Mouse (Mus musculus): ENCODE results near the gene Sesn2. TPM values are rescaled to one million over a fixed set of nuclear protein-coding genes. Genes with fewer than 3 reads are reported as not detected.
A peak's percentile ranks its signal among the peaks of the same experiment; 100 is the strongest.

Sesn2 gene
- polyA plus RNA-seq, 1 experiment from 2014 or later = 10.1 TPM

DNA sequence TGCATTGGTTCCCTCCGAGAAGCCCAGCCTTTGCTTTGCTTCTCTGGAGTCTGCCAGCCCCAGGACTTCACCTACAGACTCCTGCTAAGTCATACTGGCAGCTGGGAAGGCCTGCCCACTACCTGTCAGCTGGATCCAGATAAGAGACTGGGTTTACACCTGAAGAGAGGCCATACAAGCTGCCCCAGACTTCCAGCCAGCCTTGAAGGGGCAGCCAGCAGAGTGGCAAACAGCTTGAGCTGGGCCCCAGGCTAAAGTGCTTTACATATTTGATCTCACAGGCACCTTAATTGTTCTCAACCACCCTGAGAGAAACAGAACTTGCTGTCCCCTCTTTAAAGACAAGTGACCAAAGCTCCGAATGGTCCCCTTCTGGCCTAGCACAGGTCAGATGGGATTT is 3.1 kb downstream of the Sesn2 start:
- Histone ChIP-seq H3K36me3 (no peaks in the 10 kb centered on the region), H3K9me3 (no peaks in the 10 kb centered on the region), H3K4me1 (peaks cover 36% of the 10 kb centered on the region), H3K27ac (peak overlapping the region; percentile 42; the same call in 1 of the 2 replicates), H3K27me3 (ENCODE audit: insufficient read depth, poor library complexity, severe bottlenecking) (no peaks in the 10 kb centered on the region), H3K4me3 (no peak overlapping the region; the same call in 1 of the 2 replicates)
- WGBS = 34% methylated on average over 2 of the region's 2 CpGs
- DNase-seq (ENCODE audit: low spot score) = no peak

DNA sequence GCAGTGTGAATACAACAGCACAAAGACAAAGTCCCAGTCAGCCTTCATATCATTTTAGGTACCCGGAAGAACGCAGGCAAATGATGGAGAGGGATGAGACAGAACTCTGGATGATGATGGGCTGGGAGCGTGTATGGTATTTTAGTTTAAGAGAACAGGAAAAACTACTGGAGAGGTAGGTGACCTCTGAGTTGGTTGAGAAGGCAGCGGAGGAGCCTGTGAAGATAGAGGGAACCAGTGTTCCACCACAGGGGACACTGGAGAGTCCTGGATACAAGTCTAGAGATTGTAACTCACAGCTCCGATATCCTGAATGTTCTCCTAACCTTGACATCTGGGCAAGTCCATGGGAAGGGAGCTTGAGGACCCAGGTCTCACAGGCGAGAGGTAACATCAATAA is 4.1 kb downstream of the Sesn2 start:
- H3K9me3 ChIP-seq = no peaks in the 10 kb centered on the region
- peaks cover 36% of the 10 kb centered on the region for H3K4me1 ChIP-seq
- 76% methylated on average over 6 of the region's 6 CpGs for WGBS
- no peaks in the 10 kb centered on the region for H3K27me3 ChIP-seq (ENCODE audit: insufficient read depth, poor library complexity, severe bottlenecking)
- H3K36me3 ChIP-seq = 0 out of 2 replicates have a peak, but pooled peaks cover under 1% of the 10 kb centered on the region
- no peak overlapping the region for H3K27ac ChIP-seq
- DNase-seq (ENCODE audit: low spot score) = no peak
- H3K4me3 ChIP-seq = no peak overlapping the region

DNA sequence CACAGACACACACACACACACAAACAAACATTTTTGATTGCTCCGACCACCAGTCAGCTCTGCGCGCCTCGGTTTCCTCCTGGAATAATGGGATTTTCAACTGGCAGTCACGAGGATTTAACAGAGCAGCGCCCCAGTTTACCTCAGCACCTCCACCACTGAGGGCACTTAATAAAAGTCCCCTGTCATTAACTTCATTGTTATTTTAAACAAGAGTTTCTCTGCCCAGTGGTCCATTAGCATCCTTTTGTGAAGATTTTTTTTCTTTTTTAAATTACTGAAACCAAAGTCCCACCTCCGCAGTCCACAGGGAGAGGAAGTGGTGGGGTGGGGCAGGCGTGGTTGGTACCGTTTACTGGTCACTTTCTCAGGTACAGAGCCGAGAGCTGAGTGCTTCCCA is 4.5 kb downstream of the Sesn2 start:
- H3K9me3 ChIP-seq = no peaks in the 10 kb centered on the region
- H3K4me3 ChIP-seq = no peak overlapping the region
- H3K4me1 ChIP-seq = peaks cover 36% of the 10 kb centered on the region
- DNase-seq (ENCODE audit: low spot score) = no peak
- H3K36me3 ChIP-seq = 0 out of 2 replicates have a peak, but pooled peaks cover 4% of the 10 kb centered on the region
- no peak overlapping the region for H3K27ac ChIP-seq
- 57% methylated on average over 10 of the region's 10 CpGs for WGBS
- no peaks in the 10 kb centered on the region for H3K27me3 ChIP-seq (ENCODE audit: insufficient read depth, poor library complexity, severe bottlenecking)

DNA sequence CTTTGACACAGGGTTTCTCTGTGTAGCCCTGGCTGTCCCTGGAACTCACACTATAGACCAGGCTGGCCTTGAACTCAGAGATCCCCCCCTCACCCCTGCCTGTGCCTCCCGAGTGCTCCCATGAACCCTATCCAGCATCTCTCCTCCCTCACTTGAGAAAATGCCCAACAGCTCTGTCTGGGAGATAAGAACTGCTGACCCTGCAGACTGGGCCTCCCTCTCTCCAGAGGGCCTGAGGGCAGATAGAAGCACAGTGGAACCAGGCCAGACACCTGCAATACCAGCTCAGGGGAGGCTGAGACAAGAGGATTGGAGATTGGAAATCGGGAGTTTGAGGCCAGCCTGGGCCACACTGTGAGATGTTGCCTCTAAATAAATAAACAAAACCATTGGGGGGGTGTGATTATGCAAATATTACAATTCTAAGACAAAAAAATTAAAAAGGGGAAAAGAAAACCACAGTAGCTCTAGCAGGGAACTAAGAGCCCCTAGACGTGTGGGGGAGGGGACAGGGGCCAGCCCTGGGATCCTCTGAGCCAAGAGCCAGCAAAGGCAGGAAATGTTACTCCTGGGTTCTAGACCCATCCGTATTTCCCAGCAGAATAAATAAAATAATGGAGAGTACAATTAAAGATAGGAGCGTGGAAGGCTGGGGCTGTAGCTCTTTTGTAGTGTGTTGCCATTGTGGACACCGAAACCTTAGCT is 5.1 kb downstream of the Sesn2 start:
- H3K27ac ChIP-seq = no peak overlapping the region
- WGBS = 46% methylated on average over 6 of the region's 6 CpGs
- H3K36me3 ChIP-seq = 0 out of 2 replicates have a peak, but pooled peaks cover 4% of the 10 kb centered on the region
- no peaks in the 10 kb centered on the region for H3K9me3 ChIP-seq
- H3K4me3 ChIP-seq = no peak overlapping the region
- DNase-seq (ENCODE audit: low spot score) = no peak
- peaks cover 33% of the 10 kb centered on the region for H3K4me1 ChIP-seq
- H3K27me3 ChIP-seq (ENCODE audit: insufficient read depth, poor library complexity, severe bottlenecking) = no peaks in the 10 kb centered on the region

DNA sequence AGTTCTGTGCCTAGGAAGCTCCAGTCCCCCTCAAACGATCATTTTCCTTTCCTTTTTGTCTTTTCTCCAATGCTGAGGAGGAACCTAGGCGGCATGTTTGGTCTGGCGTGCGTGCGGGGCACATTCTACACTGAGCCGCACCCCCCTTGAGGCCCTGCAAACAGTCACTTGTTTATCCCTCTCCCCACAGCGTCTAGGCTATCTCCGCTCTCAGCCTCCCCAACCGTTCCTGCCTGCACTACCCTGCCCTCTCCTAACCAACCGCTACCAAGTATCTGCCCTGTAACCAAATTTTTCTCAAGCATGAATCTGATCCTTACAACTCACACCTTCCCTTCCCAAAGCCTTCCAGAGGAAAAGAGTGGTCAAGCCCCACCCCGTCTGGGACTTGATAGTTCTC is 7.0 kb downstream of the Sesn2 start:
- H3K36me3 ChIP-seq = peaks cover 16% of the 10 kb centered on the region
- no peak for DNase-seq (ENCODE audit: low spot score)
- no peak overlapping the region for H3K4me3 ChIP-seq
- H3K4me1 ChIP-seq = peaks cover 24% of the 10 kb centered on the region
- H3K27me3 ChIP-seq (ENCODE audit: insufficient read depth, poor library complexity, severe bottlenecking) = no peaks in the 10 kb centered on the region
- no peaks in the 10 kb centered on the region for H3K9me3 ChIP-seq
- 79% methylated on average over 11 of the region's 11 CpGs for WGBS
- H3K27ac ChIP-seq = 0 out of 2 replicates have a peak overlapping the region, but pooled peaks have one; percentile 10

DNA sequence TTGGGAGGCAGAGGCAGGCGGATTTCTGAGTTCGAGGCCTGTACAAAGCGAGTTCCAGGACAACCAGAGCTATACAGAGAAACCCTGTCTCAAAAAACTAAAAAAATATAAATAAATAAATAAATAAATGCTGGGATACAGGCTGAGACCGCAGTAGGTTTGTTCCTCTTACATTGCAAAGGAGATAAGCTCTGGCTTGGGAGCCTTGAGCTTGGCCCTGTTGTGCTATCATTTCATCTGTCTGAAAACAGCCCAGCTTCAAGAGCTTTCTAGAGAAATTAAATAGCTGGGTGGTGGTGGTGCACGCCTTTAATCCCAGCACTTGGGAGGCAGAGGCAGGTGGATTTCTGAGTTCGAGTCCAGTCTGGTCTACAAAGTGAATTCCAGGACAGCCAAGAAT is 8.7 kb downstream of the Sesn2 start:
- Histone ChIP-seq H3K27me3 (ENCODE audit: insufficient read depth, poor library complexity, severe bottlenecking) (no peaks in the 10 kb centered on the region), H3K27ac (no peak overlapping the region), H3K9me3 (no peaks in the 10 kb centered on the region), H3K4me3 (no peak overlapping the region), H3K4me1 (peaks cover 14% of the 10 kb centered on the region), H3K36me3 (peaks cover 31% of the 10 kb centered on the region)
- WGBS = 92% methylated on average over 6 of the region's 6 CpGs
- DNase-seq (ENCODE audit: low spot score) = no peak

DNA sequence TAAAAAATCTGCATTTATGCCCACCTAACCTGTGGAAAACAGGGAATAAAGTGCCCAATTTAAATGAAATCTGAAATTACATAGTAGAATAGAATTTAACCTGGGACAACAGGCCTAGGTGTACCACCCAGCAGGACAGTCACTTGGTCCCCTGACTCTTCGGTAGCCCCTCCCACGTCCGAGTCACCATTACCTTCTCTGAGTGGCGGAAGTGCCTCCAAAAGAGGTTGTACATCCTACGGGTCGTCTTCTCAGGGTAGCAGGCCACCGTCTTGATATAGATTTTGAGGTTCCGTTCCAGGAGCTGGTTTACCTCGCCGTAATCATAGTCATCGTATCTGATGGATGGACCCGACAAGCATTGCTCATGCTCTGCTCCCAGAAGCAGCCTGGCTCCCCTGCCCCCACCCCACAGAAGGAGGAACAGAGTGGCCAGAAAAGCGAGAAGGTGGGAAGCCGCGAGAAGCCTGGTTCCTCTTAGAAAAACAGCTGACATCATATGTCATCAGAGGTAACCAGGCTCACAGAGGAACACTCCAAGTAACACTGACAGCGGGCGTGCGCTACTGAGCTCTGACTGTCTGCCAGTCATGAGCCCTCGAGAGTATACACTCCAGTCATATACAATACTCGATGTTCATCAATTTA is 15.9 kb downstream of the Sesn2 start:
- no peak for DNase-seq (ENCODE audit: low spot score)
- Histone ChIP-seq H3K36me3 (peaks cover 67% of the 10 kb centered on the region), H3K27ac (no peak overlapping the region), H3K9me3 (no peaks in the 10 kb centered on the region), H3K4me3 (no peak overlapping the region), H3K27me3 (ENCODE audit: insufficient read depth, poor library complexity, severe bottlenecking) (no peaks in the 10 kb centered on the region), H3K4me1 (peaks cover 11% of the 10 kb centered on the region; the same call in 1 of the 2 replicates)
- 88% methylated on average over 20 of the region's 20 CpGs for WGBS

DNA sequence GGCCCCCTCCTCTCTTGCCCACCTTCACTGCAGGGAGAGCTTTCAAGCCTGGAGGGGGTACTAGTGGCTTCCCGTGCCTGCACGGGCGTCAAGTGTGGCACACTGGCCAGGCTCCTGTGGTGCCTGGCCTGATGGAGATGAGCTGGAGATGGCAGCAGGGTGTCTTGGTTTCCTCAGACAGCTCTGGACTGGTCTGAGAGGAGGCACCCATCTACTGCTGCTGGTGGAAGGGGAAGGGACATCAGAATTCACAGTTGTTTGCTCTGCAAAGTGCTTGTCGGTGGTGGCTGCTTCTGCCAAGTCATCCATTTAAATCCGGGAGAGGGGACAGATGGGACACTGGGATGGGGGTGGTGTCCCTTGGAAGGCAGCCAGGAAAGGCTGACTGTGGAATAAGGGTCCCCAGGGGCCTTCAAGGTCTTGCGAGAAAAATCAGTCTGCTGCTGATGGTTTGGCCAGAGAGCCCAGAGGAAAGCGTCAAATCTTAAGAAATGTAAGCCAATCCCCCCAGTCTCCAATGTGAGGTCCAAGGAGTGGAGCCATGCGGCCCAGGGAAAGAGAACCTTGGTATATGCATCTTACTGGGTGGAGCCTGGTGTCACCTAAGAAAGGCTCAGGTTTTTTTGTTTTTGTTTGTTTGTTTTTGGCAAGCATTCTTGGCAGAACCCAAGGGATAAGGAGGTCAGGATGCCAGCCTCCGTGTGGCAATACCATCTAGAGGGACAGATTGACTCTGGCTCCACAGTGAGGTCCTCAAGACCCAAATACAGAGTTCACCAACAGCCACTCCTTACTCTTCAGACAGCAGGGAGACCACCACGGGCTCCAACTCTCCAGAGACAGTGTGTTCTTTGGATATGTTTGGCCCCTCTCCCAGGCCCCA is 17.9 kb downstream of the Sesn2 start:
- Histone ChIP-seq H3K36me3 (peaks cover 51% of the 10 kb centered on the region), H3K27me3 (ENCODE audit: insufficient read depth, poor library complexity, severe bottlenecking) (no peaks in the 10 kb centered on the region), H3K4me3 (no peak overlapping the region), H3K27ac (0 out of 2 replicates have a peak overlapping the region, but pooled peaks have one; percentile 18), H3K4me1 (peaks cover 11% of the 10 kb centered on the region; the same call in 1 of the 2 replicates), H3K9me3 (no peaks in the 10 kb centered on the region)
- no peak for DNase-seq (ENCODE audit: low spot score)
- WGBS = 74% methylated on average over 10 of the region's 10 CpGs

DNA sequence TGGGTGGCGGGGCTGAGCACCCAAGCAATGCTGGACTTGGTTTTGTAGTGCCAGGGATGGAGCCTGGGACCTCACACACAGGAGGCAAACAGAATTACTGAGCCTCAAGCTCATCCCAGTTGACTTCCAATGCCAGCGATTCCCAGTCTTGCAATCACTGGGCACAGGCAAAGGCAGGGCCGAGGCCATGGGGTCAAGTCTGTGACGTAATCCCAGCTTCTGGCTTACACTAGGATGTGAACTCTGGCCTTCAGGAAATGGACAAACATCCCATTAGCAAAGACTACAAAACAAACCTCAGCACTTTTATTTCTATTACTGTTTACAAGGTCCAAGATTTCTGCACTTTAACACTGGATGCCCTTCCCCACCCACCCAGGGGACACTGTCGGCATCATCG is 18.6 kb downstream of the Sesn2 start:
- no peak overlapping the region for H3K4me3 ChIP-seq
- WGBS = 79% methylated on average over 6 of the region's 6 CpGs
- H3K4me1 ChIP-seq = peaks cover 11% of the 10 kb centered on the region; the same call in 1 of the 2 replicates
- no peak overlapping the region for H3K27ac ChIP-seq
- H3K9me3 ChIP-seq = no peaks in the 10 kb centered on the region
- DNase-seq (ENCODE audit: low spot score) = no peak
- no peaks in the 10 kb centered on the region for H3K27me3 ChIP-seq (ENCODE audit: insufficient read depth, poor library complexity, severe bottlenecking)
- peaks cover 44% of the 10 kb centered on the region for H3K36me3 ChIP-seq

DNA sequence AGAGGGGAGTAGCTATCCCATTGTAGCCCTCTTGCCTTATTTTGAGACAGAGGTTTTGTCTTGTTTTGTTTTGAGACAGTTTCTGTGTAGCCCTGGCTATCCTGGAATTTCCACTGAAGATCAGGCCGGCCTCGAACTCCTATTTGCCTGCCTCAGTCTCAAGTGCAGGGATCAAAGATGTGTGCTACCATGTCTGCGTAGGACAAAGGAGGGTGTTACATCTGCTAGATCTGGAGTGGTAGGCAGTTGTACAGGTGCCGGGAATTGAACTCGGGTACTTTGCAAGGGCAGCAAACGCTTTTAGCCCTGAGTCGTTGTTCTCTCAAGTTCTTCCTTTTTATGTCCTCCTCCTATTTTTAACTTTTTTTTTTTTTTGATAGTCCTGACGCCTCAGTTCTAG is 19.2 kb downstream of the Sesn2 start:
- Histone ChIP-seq H3K27me3 (ENCODE audit: insufficient read depth, poor library complexity, severe bottlenecking) (no peaks in the 10 kb centered on the region), H3K9me3 (no peaks in the 10 kb centered on the region), H3K36me3 (peaks cover 42% of the 10 kb centered on the region), H3K4me3 (no peak overlapping the region), H3K4me1 (peaks cover 11% of the 10 kb centered on the region; the same call in 1 of the 2 replicates), H3K27ac (no peak overlapping the region)
- 89% methylated on average over 8 of the region's 8 CpGs for WGBS
- no peak for DNase-seq (ENCODE audit: low spot score)

DNA sequence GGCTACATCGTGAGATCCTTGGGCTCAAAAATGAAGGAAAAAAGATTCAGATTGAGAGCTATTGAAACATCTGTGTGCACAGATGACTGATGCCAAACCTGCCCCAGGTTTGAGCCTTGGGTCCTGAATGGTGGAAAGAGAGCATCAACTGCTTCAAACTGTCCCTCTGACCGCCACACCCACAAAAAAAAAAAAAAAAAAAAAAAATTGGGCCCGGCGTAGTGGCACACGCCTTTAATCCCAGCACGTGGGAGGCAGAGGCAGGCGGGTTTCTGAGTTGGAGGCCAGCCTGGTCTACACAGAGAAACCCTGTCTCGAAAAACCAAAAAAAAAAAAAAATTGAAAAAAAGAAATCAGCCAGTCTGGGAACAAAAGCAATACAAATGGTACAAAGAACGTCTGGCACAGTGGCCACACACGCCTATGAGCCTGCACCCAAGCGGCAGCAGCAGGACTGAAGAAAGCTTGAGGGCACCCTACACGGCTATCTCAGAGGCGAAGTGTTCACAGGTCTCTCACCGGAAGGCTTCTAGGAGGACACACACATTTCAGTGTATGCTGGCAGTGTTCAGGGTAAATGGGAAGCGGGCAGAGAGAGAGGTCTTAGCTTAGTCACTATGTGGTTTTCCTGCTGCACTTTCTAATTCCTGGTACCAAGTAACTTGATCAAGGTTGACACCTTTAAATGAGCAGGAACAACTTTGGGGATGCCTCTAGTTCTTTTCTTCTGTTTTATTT is 19.9 kb downstream of the Sesn2 start:
- H3K4me3 ChIP-seq = no peak overlapping the region
- WGBS = 90% methylated on average over 15 of the region's 15 CpGs
- no peaks in the 10 kb centered on the region for H3K9me3 ChIP-seq
- no peaks in the 10 kb centered on the region for H3K27me3 ChIP-seq (ENCODE audit: insufficient read depth, poor library complexity, severe bottlenecking)
- peaks cover 36% of the 10 kb centered on the region for H3K36me3 ChIP-seq
- DNase-seq (ENCODE audit: low spot score) = no peak
- H3K27ac ChIP-seq = no peak overlapping the region
- H3K4me1 ChIP-seq = peaks cover 11% of the 10 kb centered on the region; the same call in 1 of the 2 replicates

DNA sequence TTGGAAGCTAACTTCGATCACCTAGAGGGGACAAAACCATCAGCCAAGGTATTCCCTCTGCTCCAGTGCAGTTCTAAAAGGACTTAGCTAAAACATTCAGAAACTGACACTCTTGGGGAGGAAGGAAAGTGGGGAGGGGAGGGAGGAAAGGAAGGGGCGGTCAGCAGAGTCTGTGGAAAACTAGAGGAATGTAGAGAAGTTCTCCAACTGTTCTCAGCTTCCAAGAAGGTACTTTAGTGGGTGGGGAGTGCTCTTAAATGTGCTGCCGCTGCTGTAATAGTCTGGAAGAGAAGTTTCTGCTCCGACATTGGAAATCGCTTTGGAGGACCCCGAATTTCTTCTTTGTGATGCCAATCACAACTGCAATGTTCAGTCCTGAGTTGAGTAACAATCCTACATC is 21.3 kb downstream of the Sesn2 start:
- 69% methylated on average over 6 of the region's 6 CpGs for WGBS
- no peaks in the 10 kb centered on the region for H3K27me3 ChIP-seq (ENCODE audit: insufficient read depth, poor library complexity, severe bottlenecking)
- no peak for DNase-seq (ENCODE audit: low spot score)

More for the DNA sequence above, 21.3 kb downstream of the Sesn2 start:
- no peak overlapping the region for H3K27ac ChIP-seq
- H3K4me3 ChIP-seq = no peak overlapping the region
- peaks cover 11% of the 10 kb centered on the region; the same call in 1 of the 2 replicates for H3K4me1 ChIP-seq
- H3K36me3 ChIP-seq = peaks cover 23% of the 10 kb centered on the region
- H3K9me3 ChIP-seq = no peaks in the 10 kb centered on the region

All from heart, embryonic 10.5 days (tissue).